Mouse (Mus musculus): Measurements from ENCODE around the gene Nat9. TPM values are rescaled to one million over a fixed set of nuclear protein-coding genes. Genes with fewer than 3 reads are reported as not detected.
A peak's percentile ranks its signal among the peaks of the same experiment; 100 is the strongest.

Nat9 gene
- polyA plus RNA-seq, 1 experiment from 2014 or later: 28.0 TPM

DNA sequence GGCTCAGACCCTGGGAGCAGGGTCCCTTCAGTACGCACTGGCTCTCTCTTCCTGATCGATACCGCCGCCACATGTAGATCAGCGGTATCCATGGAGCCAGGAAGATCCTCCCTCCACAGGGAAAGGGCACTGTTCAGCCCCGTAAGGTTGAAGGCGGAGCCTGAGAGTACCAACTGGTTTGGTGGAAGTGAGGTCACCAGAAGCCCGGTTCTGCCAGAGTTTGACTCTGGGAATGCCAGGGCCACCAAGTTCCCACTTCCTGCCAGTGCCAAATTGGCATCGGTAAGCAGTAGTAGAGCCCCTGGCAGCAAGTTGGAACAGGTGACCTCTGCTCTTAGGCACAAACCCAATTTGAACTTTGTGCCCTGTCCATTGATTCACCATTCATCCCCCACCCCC, 22.7 kb downstream of the Nat9 start:
- POLR2A ChIA-PET: interaction anchor here (1.4 kb wide), 1 partner anchor 19 kb away, joined by 6 read pairs; no protein-coding TSS in a partner anchor
- CTCF ChIA-PET: interaction anchor here (1.7 to 6.3 kb wide), 2 partner anchors 14 to 19 kb away, joined by 4 to 74 read pairs; no protein-coding TSS in a partner anchor
- ATAC-seq: peak; percentile 52
- in situ Hi-C loops (cut with MboI; ENCODE audit: low pct_unique_long_range_greater_than_20kb): no loop called here
- TF ChIP-seq CTCF (IDR thresholded peaks at IDR 0.05): no peak
- no peak for DNase-seq (ENCODE audit: low read depth, low spot score)
- H3K27me3 ChIP-seq: no peaks in the 10 kb centered on the region

- no peak for TF ChIP-seq CTCF (IDR thresholded peaks at IDR 0.05)
- POLR2A ChIA-PET: interaction anchor here (0.6 to 2.4 kb wide), 7 partner anchors 14 to 1429 kb away, joined by 3 to 10 read pairs (median 5); partner anchors contain the start of genes Nat9 and Tmem104
- ATAC-seq: peak; percentile 36
- no peak for DNase-seq (ENCODE audit: low read depth, low spot score)
- no peaks in the 10 kb centered on the region for H3K27me3 ChIP-seq
- CTCF ChIA-PET: interaction anchor here (1.7 to 6.3 kb wide), 2 partner anchors 14 to 20 kb away, joined by 4 to 74 read pairs; no protein-coding TSS in a partner anchor
- in situ Hi-C loops (cut with MboI; ENCODE audit: low pct_unique_long_range_greater_than_20kb): no loop called here
Measured at GRCm38 (mm10) chr11:115164341-115164975, 23.2 kb downstream of the Nat9 start.

GRCm38 (mm10) chr11:115163568-115164150, 24.0 kb downstream of the Nat9 start:
- ChIA-PET CTCF (interaction anchor here (1.7 to 6.3 kb wide), 3 partner anchors 15 to 25 kb away, joined by 4 to 74 read pairs (median 6); no protein-coding TSS in a partner anchor), POLR2A (interaction anchor here (0.8 to 2.4 kb wide), 8 partner anchors 9 to 46 kb away, joined by 3 to 10 read pairs (median 4); partner anchors contain the start of genes Nat9 and Tmem104)
- H3K27me3 ChIP-seq: no peaks in the 10 kb centered on the region
- in situ Hi-C loops (cut with MboI; ENCODE audit: low pct_unique_long_range_greater_than_20kb): no loop called here
- ATAC-seq (no peak), DNase-seq (ENCODE audit: low read depth, low spot score) (no peak)
- no peak for TF ChIP-seq CTCF (IDR thresholded peaks at IDR 0.05)

DNA sequence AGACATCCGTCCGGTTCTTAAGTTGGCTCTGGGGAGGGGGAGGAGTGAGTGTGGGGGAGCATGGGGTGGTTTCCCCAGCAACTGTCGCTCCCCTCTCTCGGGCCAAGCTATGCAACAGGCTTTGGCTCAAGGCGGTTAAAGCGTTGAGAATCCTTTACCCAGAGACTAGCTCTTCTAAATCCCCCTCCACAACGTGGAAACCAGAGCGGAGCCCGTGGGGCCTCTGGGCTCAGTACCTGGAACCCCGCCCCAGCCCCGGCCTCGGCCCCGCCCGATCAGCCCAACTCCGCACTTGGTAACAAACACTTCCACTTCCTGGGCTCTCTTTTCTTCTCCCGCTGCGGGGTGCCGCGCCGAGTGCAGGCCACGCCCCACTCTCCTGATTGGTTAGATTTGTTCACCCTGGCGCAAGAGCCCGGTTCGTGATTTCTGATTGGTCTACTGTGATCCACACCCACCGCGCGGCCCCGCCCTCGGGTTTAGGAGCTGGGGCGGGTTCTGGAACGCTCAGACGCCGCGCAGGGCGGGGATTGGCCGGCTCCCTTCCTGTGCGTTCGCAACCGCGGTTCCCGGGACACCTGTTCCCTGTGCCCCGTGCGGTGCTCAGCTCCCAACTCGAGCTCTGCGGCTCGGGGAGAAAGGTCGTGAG, 24.7 kb downstream of the Nat9 start, which contains the start of gene Slc9a3r1:
Gene Slc9a3r1, plus strand, starts transcription at position 510 of the 649 bp plus-strand sequence.
- ATAC-seq (peak; percentile 74), DNase-seq (ENCODE audit: low read depth, low spot score) (no peak)
- no peaks in the 10 kb centered on the region for H3K27me3 ChIP-seq
- ChIA-PET CTCF (interaction anchor here (1.0 to 6.3 kb wide), 4 partner anchors 9 to 26 kb away, joined by 3 to 74 read pairs (median 5); no protein-coding TSS in a partner anchor), POLR2A (interaction anchor here (1.0 to 2.9 kb wide), 5 partner anchors 10 to 29 kb away, joined by 3 to 16 read pairs (median 5); partner anchors contain the start of genes Nat9 and Tmem104)
- TF ChIP-seq CTCF (IDR thresholded peaks at IDR 0.05): no peak
- in situ Hi-C loops (cut with MboI; ENCODE audit: low pct_unique_long_range_greater_than_20kb): no loop called here

DNA sequence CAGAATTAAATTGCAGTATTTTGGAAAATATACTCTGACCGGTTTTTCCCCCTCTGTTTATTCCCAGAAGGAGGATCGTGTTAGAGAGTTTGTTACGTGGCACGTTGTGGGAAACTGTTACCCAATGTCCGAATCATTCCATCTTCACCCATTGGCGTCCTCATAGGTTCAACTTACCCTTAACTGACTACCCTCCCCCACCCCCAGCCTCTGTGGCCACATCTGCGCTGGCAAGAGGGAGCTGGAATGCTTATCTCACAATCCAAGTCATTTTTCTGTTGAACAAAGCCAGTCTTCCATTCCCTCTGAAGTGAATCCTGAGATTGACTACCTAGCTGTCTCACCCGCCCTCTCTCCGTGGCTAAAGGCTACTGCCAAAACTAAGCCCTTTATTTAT, 25.5 kb downstream of the Nat9 start:
- H3K27me3 ChIP-seq: no peaks in the 10 kb centered on the region
- CTCF ChIA-PET: interaction anchor here (0.9 to 6.3 kb wide), 5 partner anchors 9 to 27 kb away, joined by 3 to 74 read pairs (median 4); no protein-coding TSS in a partner anchor
- ATAC-seq (no peak), DNase-seq (ENCODE audit: low read depth, low spot score) (no peak)
- in situ Hi-C loops (cut with MboI; ENCODE audit: low pct_unique_long_range_greater_than_20kb): no loop called here
- POLR2A ChIA-PET: interaction anchor here (0.7 to 2.9 kb wide), 3 partner anchors 20 to 24 kb away, joined by 4 to 16 read pairs (median 10); no protein-coding TSS in a partner anchor
- no peak for TF ChIP-seq CTCF (IDR thresholded peaks at IDR 0.05)

DNA sequence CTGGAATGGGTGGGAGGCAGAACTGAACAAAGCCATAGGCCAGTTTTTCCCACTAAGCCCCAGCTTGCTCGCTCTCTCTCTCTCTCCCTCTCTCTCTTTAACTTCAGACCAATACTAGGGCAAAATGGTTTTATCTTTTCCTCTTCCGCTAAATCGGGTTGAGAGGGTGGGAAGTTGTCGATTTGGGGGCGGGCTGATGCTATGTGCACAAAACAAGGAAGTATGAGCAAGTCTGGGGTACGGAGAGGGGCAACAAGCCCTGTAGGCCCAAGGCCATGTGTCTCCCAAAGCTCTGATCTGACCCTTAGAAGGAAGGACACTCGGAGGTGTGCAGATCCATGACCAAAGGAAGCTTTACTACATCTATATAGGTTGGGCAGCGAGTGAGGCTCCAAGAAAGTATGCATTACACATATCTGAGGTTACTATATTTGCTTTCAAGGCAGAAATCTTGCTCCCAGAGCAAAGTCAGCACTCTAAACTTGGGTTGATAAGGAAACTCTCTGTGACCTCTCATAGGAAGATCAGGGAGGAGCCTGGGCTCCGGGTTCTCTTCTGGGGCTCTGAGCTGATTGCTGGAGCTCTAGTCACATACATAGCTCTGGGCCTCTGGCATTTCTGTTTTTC, 26.0 kb downstream of the Nat9 start:
- ChIA-PET POLR2A (interaction anchor here (0.7 to 2.9 kb wide), 2 partner anchors 20 to 22 kb away, joined by 4 to 16 read pairs; no protein-coding TSS in a partner anchor), CTCF (interaction anchor here (0.9 to 6.3 kb wide), 10 partner anchors 8 to 115 kb away, joined by 3 to 74 read pairs (median 5); partner anchors contain the start of genes Fdxr and Nat9)
- no peak for DNase-seq (ENCODE audit: low read depth, low spot score)
- no peak for ATAC-seq
- in situ Hi-C loops (cut with MboI; ENCODE audit: low pct_unique_long_range_greater_than_20kb): no loop called here
- H3K27me3 ChIP-seq: peaks cover 3% of the 10 kb centered on the region
- TF ChIP-seq CTCF (IDR thresholded peaks at IDR 0.05): no peak

- ATAC-seq: no peak
- no peak for DNase-seq (ENCODE audit: low read depth, low spot score)
- no peak for TF ChIP-seq CTCF (IDR thresholded peaks at IDR 0.05)
- in situ Hi-C loops (cut with MboI; ENCODE audit: low pct_unique_long_range_greater_than_20kb): no loop called here
- peaks cover 5% of the 10 kb centered on the region for H3K27me3 ChIP-seq
- ChIA-PET POLR2A (interaction anchor here (0.7 to 2.9 kb wide), 3 partner anchors 21 to 23 kb away, joined by 4 to 16 read pairs (median 5); no protein-coding TSS in a partner anchor), CTCF (interaction anchor here (1.0 to 6.3 kb wide), 7 partner anchors 11 to 115 kb away, joined by 3 to 74 read pairs (median 6); partner anchors contain the start of genes Fdxr and Nat9)
Measured at GRCm38 (mm10) chr11:115160883-115161577, 26.6 kb downstream of the Nat9 start.

DNA sequence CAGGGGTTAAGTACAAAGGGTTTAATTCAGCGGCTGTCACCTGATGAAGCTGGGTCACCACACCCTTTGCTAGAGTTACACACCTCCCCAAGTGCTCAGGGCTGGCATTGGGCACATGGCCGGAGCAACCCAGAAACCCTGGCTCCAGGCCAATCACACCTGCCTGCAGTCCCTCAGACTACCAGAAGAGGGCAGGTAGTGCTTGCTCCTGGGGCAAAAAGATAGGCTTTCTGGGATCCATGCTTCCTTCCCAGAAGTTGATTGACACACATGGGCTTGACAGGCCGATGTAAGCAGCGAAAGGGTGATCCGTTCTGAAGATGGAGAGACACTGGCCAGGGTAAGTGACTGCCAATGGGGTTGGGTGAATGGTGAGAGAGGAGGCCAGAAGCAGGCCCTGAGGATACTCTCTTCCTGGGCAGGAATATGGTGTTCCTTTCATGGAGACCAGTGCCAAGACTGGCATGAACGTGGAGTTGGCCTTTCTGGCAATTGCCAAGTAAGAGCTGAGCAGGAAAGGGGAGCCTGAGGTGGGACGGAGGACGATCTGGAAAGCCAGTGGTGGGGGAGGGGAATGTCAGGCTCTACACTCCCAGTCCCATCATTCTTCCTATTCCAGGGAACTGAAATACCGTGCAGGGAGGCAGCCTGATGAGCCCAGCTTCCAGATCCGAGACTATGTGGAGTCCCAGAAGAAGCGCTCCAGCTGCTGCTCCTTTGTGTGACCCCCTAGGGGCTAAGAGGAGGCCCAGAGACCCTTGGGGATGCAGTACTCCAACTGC, 27.5 kb downstream of the Nat9 start:
- POLR2A ChIA-PET: interaction anchor here (1.3 to 2.9 kb wide), 2 partner anchors 22 to 24 kb away, joined by 5 to 16 read pairs; no protein-coding TSS in a partner anchor
- CTCF ChIA-PET: interaction anchor here (0.6 to 6.3 kb wide), 9 partner anchors 12 to 196 kb away, joined by 3 to 74 read pairs (median 4); partner anchors contain the start of genes Fdxr and Nat9
- peaks cover 6% of the 10 kb centered on the region for H3K27me3 ChIP-seq
- DNase-seq (ENCODE audit: low read depth, low spot score) (no peak), ATAC-seq (no peak)
- no peak for TF ChIP-seq CTCF (IDR thresholded peaks at IDR 0.05)
- in situ Hi-C loops (cut with MboI; ENCODE audit: low pct_unique_long_range_greater_than_20kb): no loop called here

Data from Patski (cell line).